Mouse (Mus musculus) forebrain, embryonic 11.5 days (tissue): ENCODE results near the gene Nlrc5. TPM values are rescaled to one million over a fixed set of nuclear protein-coding genes. Genes with fewer than 3 reads are reported as not detected.
A peak's percentile ranks its signal among the peaks of the same experiment; 100 is the strongest.

Source experiments
- ATAC-seq: fragments of 200-750 bp; cut with Nextera tagmentation; replicated peaks from 2 replicates; pipeline ENCODE4 v1.8.0; 2017; ENCODE audit warnings: moderate TSS enrichment; ENCODE audit not compliant: low FRiP score
- DNase-seq: peaks from one replicate; pipeline ENCODE4 v3.0.0-alpha.2; 2017; ENCODE audit warnings: low spot score
- H3K27ac ChIP-seq: fragments of 300-500 bp; sonication (generic); 2 replicates; pipeline ENCODE4 v1.5.1; 2014; ENCODE audit warnings: low read depth, low read length
- H3K27me3 ChIP-seq: fragments of 300-500 bp; sonication (generic); 2 replicates; pipeline ENCODE4 v1.6.1; 2014; ENCODE audit warnings: mild to moderate bottlenecking, low read length, mixed read lengths; ENCODE audit not compliant: control insufficient read depth, insufficient read depth
- H3K36me3 ChIP-seq: fragments of 300-500 bp; sonication (generic); 2 replicates; pipeline ENCODE4 v1.6.1; 2014; ENCODE audit warnings: mild to moderate bottlenecking, low read length, moderate library complexity, mixed read lengths; ENCODE audit not compliant: control insufficient read depth, insufficient read depth
- H3K4me1 ChIP-seq: fragments of 300-500 bp; sonication (generic); replicated peaks from 2 replicates; pipeline ENCODE4 v1.6.1; 2014; ENCODE audit warnings: low read length, mixed read lengths; ENCODE audit not compliant: control insufficient read depth, insufficient read depth
- H3K4me2 ChIP-seq: fragments of 300-500 bp; sonication (generic); 2 replicates; pipeline ENCODE4 v1.6.1; 2014; ENCODE audit warnings: low read depth, mild to moderate bottlenecking, low read length, moderate library complexity, mixed read lengths; ENCODE audit not compliant: severe bottlenecking
- H3K4me3 ChIP-seq: fragments of 300-500 bp; sonication (generic); 2 replicates; pipeline ENCODE4 v1.5.1; 2014; ENCODE audit warnings: low read depth, low read length
- H3K9ac ChIP-seq: fragments of 300-500 bp; sonication (generic); 2 replicates; pipeline ENCODE4 v1.6.1; 2014; ENCODE audit warnings: low read length
- H3K9me3 ChIP-seq: fragments of 300-500 bp; sonication (generic); 2 replicates; pipeline ENCODE4 v1.6.1; 2016; ENCODE audit warnings: low read length, mixed read lengths; ENCODE audit not compliant: control insufficient read depth
- WGBS: fragments of 180-500 bp; shearing (Covaris S2); extraction: QIAGEN DNeasy Blood & Tissue Kit; methylation state at CpG from one replicate; pipeline ENCODE4 v1.1.7; 2014; 5-methylcytosine and 5-hydroxymethylcytosine counted together
- polyA plus RNA-seq: library from polyadenylated mRNA; unstranded; fragments of >200 nt; fragmentation: Nextera tagmentation; extraction: Ambion mirVana; gene quantifications from 2 replicates; pipeline ENCODE4 v1.2.1, GENCODE M21; 2014

Gene Nlrc5
- polyA plus RNA-seq, 1 experiment from 2014 or later: 0.09 TPM

- Histone ChIP-seq H3K4me2 (peak overlapping the region; percentile 92), H3K36me3 (no peaks in the 10 kb centered on the region; the same call in 1 of the 2 replicates), H3K4me3 (peak overlapping the region; percentile 61), H3K9ac (peak overlapping the region; percentile 82), H3K27ac (0 out of 2 replicates have a peak overlapping the region, but pooled peaks have one; percentile 53), H3K9me3 (no peaks in the 10 kb centered on the region), H3K27me3 (peaks cover 2% of the 10 kb centered on the region), H3K4me1 (peaks cover 15% of the 10 kb centered on the region)
- WGBS: 1% methylated on average over 8 of the region's 8 CpGs
- peak; percentile 55 for DNase-seq
- 0 out of 2 replicates have a peak, but pooled peaks have one; percentile 10 for ATAC-seq
Measured at GRCm38 (mm10) chr8:94532000-94532399, 97.8 kb downstream of the Nlrc5 start.

GRCm38 (mm10) chr8:94532525-94532872 lies 98.3 kb downstream of the Nlrc5 start:
- peak overlapping the region; percentile 82 for H3K9ac ChIP-seq
- H3K36me3 ChIP-seq: no peaks in the 10 kb centered on the region; the same call in 1 of the 2 replicates
- peaks cover 2% of the 10 kb centered on the region for H3K27me3 ChIP-seq
- ATAC-seq: peak; percentile 18; the same call in 1 of the 2 replicates
- H3K4me3 ChIP-seq: peak overlapping the region; percentile 61
- 2% methylated on average over 24 of the region's 34 CpGs for WGBS
- no peaks in the 10 kb centered on the region for H3K9me3 ChIP-seq
- 0 out of 2 replicates have a peak overlapping the region, but pooled peaks have one; percentile 25 for H3K27ac ChIP-seq
- H3K4me1 ChIP-seq: peaks cover 15% of the 10 kb centered on the region
- H3K4me2 ChIP-seq: peak overlapping the region; percentile 92
- DNase-seq: no peak

DNA sequence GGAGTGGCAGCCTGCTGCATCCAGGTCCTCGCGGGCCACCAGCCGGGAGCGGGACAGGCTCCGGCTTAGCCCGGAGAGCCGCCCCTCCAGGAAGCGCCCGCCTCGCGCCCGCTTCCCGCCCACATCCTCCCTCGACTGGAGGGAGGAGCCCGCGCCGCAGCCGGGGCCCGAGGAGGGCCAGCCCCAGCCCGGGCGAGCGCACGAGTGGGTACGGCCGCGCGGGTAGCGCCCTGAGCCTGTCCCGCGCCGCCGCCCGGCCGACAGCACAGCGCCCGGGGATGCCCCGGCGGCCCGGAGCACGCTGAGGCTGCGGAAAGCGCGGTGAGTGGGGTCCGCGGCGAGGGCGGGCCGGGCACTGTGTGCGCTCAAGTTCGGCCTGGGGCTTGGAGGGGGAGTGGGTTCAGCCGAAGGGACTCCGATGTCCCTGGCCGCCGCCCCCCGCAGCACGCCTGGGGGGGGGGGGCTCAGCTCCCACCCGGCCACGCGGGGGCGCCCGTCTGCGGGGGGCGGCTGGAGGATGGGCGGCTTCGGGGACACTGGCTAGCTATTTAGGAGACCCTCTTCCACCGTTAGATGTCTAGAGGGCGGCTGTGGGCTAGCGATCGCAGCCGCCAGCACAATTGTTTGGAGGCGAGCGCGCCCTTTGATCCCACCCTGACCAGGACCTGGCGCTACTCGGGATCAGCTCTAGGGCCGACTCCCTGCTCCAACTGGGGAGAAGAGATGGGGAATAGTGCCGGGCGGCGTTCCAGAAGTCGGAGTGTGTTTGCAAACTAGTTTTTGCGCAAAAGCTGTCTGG lies 98.9 kb downstream of the Nlrc5 start, which contains the start of gene Cpne2:
TSS of gene Cpne2 (plus strand) at position 118 of the 799 bp plus-strand sequence.
- peaks cover 2% of the 10 kb centered on the region for H3K27me3 ChIP-seq
- H3K4me1 ChIP-seq: peaks cover 15% of the 10 kb centered on the region
- 0 out of 2 replicates have a peak within 1 kb of the TSS, but pooled peaks have one; percentile 53 for H3K27ac ChIP-seq
- peak within 1 kb of the TSS; percentile 61 for H3K4me3 ChIP-seq
- peak within 1 kb of the TSS; percentile 82 for H3K9ac ChIP-seq
- ATAC-seq: peak; percentile 84
- no peaks in the 10 kb centered on the region; the same call in 1 of the 2 replicates for H3K36me3 ChIP-seq
- DNase-seq: peak; percentile 83
- under 1% methylated on average over 69 of the region's 81 CpGs for WGBS
- H3K9me3 ChIP-seq: no peaks in the 10 kb centered on the region
- peak within 1 kb of the TSS; percentile 92 for H3K4me2 ChIP-seq

DNA sequence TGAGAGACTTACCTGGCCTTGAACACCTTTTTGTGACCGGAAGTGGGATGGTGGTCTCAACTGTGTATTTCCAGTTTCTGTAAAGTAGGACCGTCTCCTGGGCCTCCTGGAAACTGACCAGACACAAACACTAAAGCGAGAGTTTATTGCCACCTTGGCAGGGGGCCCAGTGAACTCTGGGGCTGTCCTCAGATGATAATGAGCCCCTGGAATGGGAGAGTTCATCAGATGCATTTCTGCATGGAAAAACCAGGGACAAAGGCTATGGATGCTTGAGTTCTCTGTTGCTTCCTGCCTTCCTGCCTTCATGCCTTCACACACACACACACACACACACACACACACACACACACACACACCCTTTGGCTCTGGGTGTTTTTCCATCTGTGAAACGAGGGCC lies 100.5 kb downstream of the Nlrc5 start:
- no peak overlapping the region for H3K27ac ChIP-seq
- H3K4me2 ChIP-seq: no peak overlapping the region
- peaks cover 15% of the 10 kb centered on the region for H3K4me1 ChIP-seq
- no peak overlapping the region for H3K9ac ChIP-seq
- no peak for ATAC-seq
- H3K9me3 ChIP-seq: no peaks in the 10 kb centered on the region
- H3K4me3 ChIP-seq: no peak overlapping the region
- WGBS: 55% methylated on average over 4 of the region's 4 CpGs
- peaks cover 2% of the 10 kb centered on the region for H3K27me3 ChIP-seq
- no peak for DNase-seq
- no peaks in the 10 kb centered on the region; the same call in 1 of the 2 replicates for H3K36me3 ChIP-seq

DNA sequence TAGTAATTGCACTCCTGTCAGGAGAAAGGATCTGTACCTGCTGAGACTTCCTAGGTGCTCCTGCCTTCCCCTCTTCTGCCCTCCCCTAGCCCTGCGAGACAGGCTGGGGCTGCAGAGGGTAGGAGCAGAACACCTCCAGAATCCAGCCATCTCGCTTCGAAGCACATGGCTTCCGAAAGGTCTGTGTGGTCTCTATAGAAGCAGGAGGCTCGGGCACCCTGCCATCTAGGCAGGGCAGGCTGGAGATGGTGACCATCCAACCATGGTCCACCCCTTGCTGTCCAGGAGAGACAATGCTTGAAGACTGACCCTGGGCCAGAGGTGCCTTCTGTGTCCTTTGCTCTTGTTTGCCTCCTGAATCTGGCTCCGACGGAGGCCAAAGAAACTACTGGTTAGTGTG lies 101.5 kb downstream of the Nlrc5 start:
- Histone ChIP-seq H3K27me3 (peaks cover 2% of the 10 kb centered on the region), H3K4me1 (peaks cover 15% of the 10 kb centered on the region), H3K4me3 (no peak overlapping the region), H3K36me3 (no peaks in the 10 kb centered on the region; the same call in 1 of the 2 replicates), H3K9ac (no peak overlapping the region), H3K9me3 (no peaks in the 10 kb centered on the region), H3K4me2 (no peak overlapping the region), H3K27ac (no peak overlapping the region)
- DNase-seq (no peak), ATAC-seq (no peak)
- WGBS: 82% methylated on average over 7 of the region's 7 CpGs

GRCm38 (mm10) chr8:94537456-94537855 lies 103.3 kb downstream of the Nlrc5 start:
- H3K9ac ChIP-seq: no peak overlapping the region
- H3K4me2 ChIP-seq: no peak overlapping the region
- H3K27ac ChIP-seq: no peak overlapping the region
- WGBS: 89% methylated on average over 2 of the region's 2 CpGs
- no peaks in the 10 kb centered on the region; the same call in 1 of the 2 replicates for H3K36me3 ChIP-seq
- ATAC-seq (no peak), DNase-seq (no peak)
- peaks cover 10% of the 10 kb centered on the region; the same call in 1 of the 2 replicates for H3K4me1 ChIP-seq
- no peak overlapping the region for H3K4me3 ChIP-seq
- H3K9me3 ChIP-seq: no peaks in the 10 kb centered on the region
- peaks cover 2% of the 10 kb centered on the region for H3K27me3 ChIP-seq

DNA sequence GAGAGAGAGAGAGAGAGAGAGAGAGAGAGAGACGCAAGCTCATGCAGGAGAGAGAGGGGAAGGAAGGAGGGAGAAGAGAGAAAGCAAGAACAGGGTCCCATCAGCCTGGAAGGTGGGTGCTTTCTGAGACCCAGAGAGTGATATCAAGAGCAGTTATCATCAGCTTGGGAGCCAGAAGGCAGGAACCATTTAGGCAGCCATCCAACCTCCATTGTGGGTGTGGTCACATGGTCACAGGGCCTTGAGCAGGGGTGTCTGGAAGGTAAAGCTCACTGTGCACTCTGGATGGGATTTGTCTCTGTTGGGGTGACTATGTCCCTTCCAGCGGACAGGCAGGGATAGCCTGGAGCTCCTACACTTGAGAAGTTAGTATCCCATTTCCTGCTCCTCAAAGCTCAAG lies 105.9 kb downstream of the Nlrc5 start:
- WGBS: 81% methylated on average over 2 of the region's 2 CpGs
- no peak overlapping the region for H3K4me3 ChIP-seq
- H3K27ac ChIP-seq: no peak overlapping the region
- H3K9me3 ChIP-seq: no peaks in the 10 kb centered on the region
- no peak for DNase-seq
- no peaks in the 10 kb centered on the region for H3K27me3 ChIP-seq
- no peak for ATAC-seq
- no peak overlapping the region for H3K9ac ChIP-seq
- H3K4me1 ChIP-seq: peaks cover 2% of the 10 kb centered on the region; the same call in 1 of the 2 replicates
- H3K36me3 ChIP-seq: no peaks in the 10 kb centered on the region; the same call in 1 of the 2 replicates
- no peak overlapping the region for H3K4me2 ChIP-seq

GRCm38 (mm10) chr8:94540889-94541795 lies 107.0 kb downstream of the Nlrc5 start:
- H3K27me3 ChIP-seq: no peaks in the 10 kb centered on the region

More at GRCm38 (mm10) chr8:94540889-94541795, 107.0 kb downstream of the Nlrc5 start:
- Histone ChIP-seq H3K4me3 (no peak overlapping the region), H3K9ac (no peak overlapping the region), H3K36me3 (no peaks in the 10 kb centered on the region; the same call in 1 of the 2 replicates), H3K4me2 (no peak overlapping the region), H3K4me1 (peaks cover under 1% of the 10 kb centered on the region; the same call in 1 of the 2 replicates), H3K27ac (no peak overlapping the region), H3K9me3 (no peaks in the 10 kb centered on the region)
- ATAC-seq: no peak
- 83% methylated on average over 18 of the region's 18 CpGs for WGBS
- DNase-seq: no peak
